Mouse (Mus musculus): ENCODE measurements around the gene Samd5. TPM values are rescaled to one million over a fixed set of nuclear protein-coding genes. Genes with fewer than 3 reads are reported as not detected.

Samd5 gene
- polyA plus RNA-seq (2015; fragmentation: Nextera tagmentation; extraction: Ambion mirVana) = 6.2 and 7.1 TPM in 2 replicates

- Histone ChIP-seq H3K36me3 (ENCODE audit: insufficient read depth, low read length) (no peaks in the 10 kb centered on the region), H3K9me3 (ENCODE audit: low read length) (no peaks in the 10 kb centered on the region), H3K9ac (replicated peaks; ENCODE audit: low read depth) (peak within 1 kb of the TSS; percentile 20; the same call in 1 of the 2 replicates), H3K4me3 (ENCODE audit: low read depth, low read length) (peak within 1 kb of the TSS; percentile 58), H3K4me2 (replicated peaks; ENCODE audit: low read depth, low read length) (peak within 1 kb of the TSS; percentile 82), H3K27ac (ENCODE audit: low read length) (no peak within 1 kb of the TSS), H3K4me1 (ENCODE audit: insufficient read depth, low read depth, low read length) (peaks cover 7% of the 10 kb centered on the region; the same call in 1 of the 2 replicates), H3K27me3 (replicated peaks; ENCODE audit: insufficient read depth, low read length) (no peaks in the 10 kb centered on the region)
- whole genome bisulfite sequencing = under 1% methylated on average over 82 of the region's 91 CpGs
- peak; percentile 89 for ATAC-seq
- TF ChIP-seq EP300 (IDR thresholded peaks at IDR 0.05) = no peak
- peak; percentile 40 for TF ChIP-seq CTCF (IDR thresholded peaks at IDR 0.05)
- DNase-seq (ENCODE audit: low spot score) = peak; percentile 58
These were observed at the start of gene Samd5 for GRCm38 (mm10) chr10:9674561-9675521. TSS of gene Samd5 (minus strand) at chr10:9675208.

- Histone ChIP-seq H3K4me3 (ENCODE audit: low read depth, low read length) (no peak overlapping the region), H3K4me2 (replicated peaks; ENCODE audit: low read depth, low read length) (no peak overlapping the region), H3K9ac (replicated peaks; ENCODE audit: low read depth) (no peak overlapping the region), H3K36me3 (ENCODE audit: insufficient read depth, low read length) (no peaks in the 10 kb centered on the region), H3K27ac (ENCODE audit: low read length) (no peak overlapping the region), H3K4me1 (ENCODE audit: insufficient read depth, low read depth, low read length) (no peaks in the 10 kb centered on the region), H3K9me3 (ENCODE audit: low read length) (no peaks in the 10 kb centered on the region), H3K27me3 (replicated peaks; ENCODE audit: insufficient read depth, low read length) (no peaks in the 10 kb centered on the region)
- TF ChIP-seq CTCF (IDR thresholded peaks at IDR 0.05) (no peak), EP300 (IDR thresholded peaks at IDR 0.05) (no peak)
- ATAC-seq (no peak), DNase-seq (ENCODE audit: low spot score) (no peak)
- WGBS = 56% methylated on average over 11 of the region's 11 CpGs
These were observed 47.7 kb upstream of the Samd5 start for GRCm38 (mm10) chr10:9722519-9723303.

DNA sequence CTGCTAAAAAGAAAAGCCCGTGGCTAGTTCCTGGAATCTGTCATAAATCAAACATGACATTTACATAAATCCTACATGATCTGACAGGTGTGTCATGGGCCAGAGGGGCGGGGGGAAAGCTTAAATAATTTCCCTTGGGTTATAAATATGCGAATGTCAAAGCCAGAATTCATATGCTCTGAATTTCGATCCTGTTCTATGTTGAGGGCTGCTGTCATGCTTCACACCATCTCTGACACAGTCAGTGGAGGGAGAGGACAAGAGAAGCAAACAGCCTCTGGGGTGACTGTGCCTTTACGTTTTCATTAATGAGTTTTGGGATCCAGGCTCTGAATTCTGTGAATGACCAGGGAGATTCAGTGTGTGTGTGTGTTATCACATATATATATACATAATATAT lies 45.0 kb upstream of the Samd5 start:
- H3K4me2 ChIP-seq (replicated peaks; ENCODE audit: low read depth, low read length) = no peak overlapping the region
- no peaks in the 10 kb centered on the region for H3K36me3 ChIP-seq (ENCODE audit: insufficient read depth, low read length)
- H3K9ac ChIP-seq (replicated peaks; ENCODE audit: low read depth) = no peak overlapping the region
- no peaks in the 10 kb centered on the region for H3K9me3 ChIP-seq (ENCODE audit: low read length)
- TF ChIP-seq EP300 (IDR thresholded peaks at IDR 0.05) (no peak), CTCF (IDR thresholded peaks at IDR 0.05) (no peak)
- H3K4me3 ChIP-seq (ENCODE audit: low read depth, low read length) = no peak overlapping the region
- ATAC-seq (no peak), DNase-seq (ENCODE audit: low spot score) (no peak)
- no peaks in the 10 kb centered on the region for H3K27me3 ChIP-seq (replicated peaks; ENCODE audit: insufficient read depth, low read length)
- no peak overlapping the region for H3K27ac ChIP-seq (ENCODE audit: low read length)
- 64% methylated on average over 5 of the region's 5 CpGs for WGBS
- H3K4me1 ChIP-seq (ENCODE audit: insufficient read depth, low read depth, low read length) = no peaks in the 10 kb centered on the region

GRCm38 (mm10) chr10:9718086-9718485 lies 43.1 kb upstream of the Samd5 start:
- Histone ChIP-seq H3K36me3 (ENCODE audit: insufficient read depth, low read length) (no peaks in the 10 kb centered on the region), H3K4me3 (ENCODE audit: low read depth, low read length) (no peak overlapping the region), H3K27me3 (replicated peaks; ENCODE audit: insufficient read depth, low read length) (no peaks in the 10 kb centered on the region), H3K9me3 (ENCODE audit: low read length) (no peaks in the 10 kb centered on the region), H3K27ac (ENCODE audit: low read length) (no peak overlapping the region), H3K4me1 (ENCODE audit: insufficient read depth, low read depth, low read length) (no peaks in the 10 kb centered on the region), H3K9ac (replicated peaks; ENCODE audit: low read depth) (no peak overlapping the region), H3K4me2 (replicated peaks; ENCODE audit: low read depth, low read length) (no peak overlapping the region)
- TF ChIP-seq CTCF (IDR thresholded peaks at IDR 0.05) = no peak
- no peak for TF ChIP-seq EP300 (IDR thresholded peaks at IDR 0.05)
- WGBS = 45% methylated on average over 5 of the region's 5 CpGs
- DNase-seq (ENCODE audit: low spot score) (no peak), ATAC-seq (no peak)

DNA sequence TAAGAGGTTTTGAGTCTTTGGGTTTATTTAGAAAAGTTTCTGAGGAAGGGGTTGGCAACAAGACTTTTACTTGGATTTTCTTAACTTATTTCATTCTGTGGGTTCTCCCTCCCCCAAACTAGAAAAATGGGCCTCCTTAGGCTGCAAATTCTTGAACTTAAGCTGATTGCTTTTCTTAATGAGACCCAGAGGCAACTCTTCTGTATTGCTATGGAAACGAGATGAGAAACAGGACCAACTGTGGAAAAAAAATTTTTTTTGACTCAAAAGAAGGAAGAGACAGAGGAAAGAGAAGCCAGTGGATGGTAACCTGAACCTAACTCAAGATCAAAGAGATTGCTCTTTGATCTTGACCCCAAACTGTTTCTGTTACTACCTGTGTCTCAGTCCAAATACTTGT lies 29.9 kb upstream of the Samd5 start:
- no peak for ATAC-seq
- WGBS = 55% methylated on average over 1 of the region's 1 CpGs

More for the DNA sequence above, 29.9 kb upstream of the Samd5 start:
- Histone ChIP-seq H3K4me2 (replicated peaks; ENCODE audit: low read depth, low read length) (no peak overlapping the region), H3K9ac (replicated peaks; ENCODE audit: low read depth) (no peak overlapping the region), H3K9me3 (ENCODE audit: low read length) (no peaks in the 10 kb centered on the region), H3K4me3 (ENCODE audit: low read depth, low read length) (no peak overlapping the region), H3K27me3 (replicated peaks; ENCODE audit: insufficient read depth, low read length) (no peaks in the 10 kb centered on the region), H3K27ac (ENCODE audit: low read length) (no peak overlapping the region), H3K4me1 (ENCODE audit: insufficient read depth, low read depth, low read length) (no peaks in the 10 kb centered on the region), H3K36me3 (ENCODE audit: insufficient read depth, low read length) (no peaks in the 10 kb centered on the region)
- TF ChIP-seq EP300 (IDR thresholded peaks at IDR 0.05) (no peak), CTCF (IDR thresholded peaks at IDR 0.05) (no peak)
- no peak for DNase-seq (ENCODE audit: low spot score)

All from lung, postnatal 0 days (tissue).